Mouse (Mus musculus) liver, postnatal 0 days (tissue): Measurements from ENCODE around the gene Dlg4.

Experiments
- CTCF ChIP-seq: sonication (generic); IDR thresholded peaks from 2 replicates; pipeline ENCODE4 v1.5.1; 2016; ENCODE audit warnings: antibody characterized with exemption, low read depth
- EP300 ChIP-seq: IDR thresholded peaks from 2 replicates; pipeline ENCODE4 v1.6.1; 2016; ENCODE audit warnings: antibody characterized with exemption, low read depth, mild to moderate bottlenecking

GRCm38 (mm10) chr11:69996161-69997061 is 20.3 kb upstream of the Dlg4 start:
- TF ChIP-seq CTCF (no peak), EP300 (no peak)
